Mouse (Mus musculus) liver, embryonic 11.5 days (tissue): ENCODE results near the gene Sgca. TPM values are rescaled to one million over a fixed set of nuclear protein-coding genes. Genes with fewer than 3 reads are reported as not detected.

ENCODE experiments used
- ATAC-seq: fragments of 200-750 bp; cut with Nextera tagmentation; replicated peaks from 2 replicates; pipeline ENCODE4 v1.8.0; 2017; ENCODE audit warnings: moderate number of reproducible peaks, mild to moderate bottlenecking, moderate TSS enrichment, moderate library complexity; ENCODE audit not compliant: low FRiP score
- DNase-seq: peaks from one replicate; pipeline ENCODE4 v3.0.0-alpha.2; 2017; ENCODE audit warnings: low spot score
- H3K27ac ChIP-seq: fragments of 300-500 bp; sonication (generic); 2 replicates; pipeline ENCODE4 v1.5.1; 2014; ENCODE audit warnings: mild to moderate bottlenecking, low read depth, low read length, control low read depth
- H3K27me3 ChIP-seq: fragments of 300-500 bp; sonication (generic); replicated peaks from 2 replicates; pipeline ENCODE4 v1.6.1; 2014; ENCODE audit warnings: low read length, mixed read lengths; ENCODE audit not compliant: control insufficient read depth, insufficient read depth
- H3K36me3 ChIP-seq: fragments of 300-500 bp; sonication (generic); 2 replicates; pipeline ENCODE4 v1.6.1; 2014; ENCODE audit warnings: mild to moderate bottlenecking, low read length, moderate library complexity, mixed read lengths; ENCODE audit not compliant: control insufficient read depth, insufficient read depth
- H3K4me1 ChIP-seq: fragments of 300-500 bp; sonication (generic); replicated peaks from 2 replicates; pipeline ENCODE4 v1.6.1; 2014; ENCODE audit warnings: low read length, mixed read lengths; ENCODE audit not compliant: control insufficient read depth, insufficient read depth
- H3K4me2 ChIP-seq: fragments of 300-500 bp; sonication (generic); 2 replicates; pipeline ENCODE4 v1.6.1; 2014; ENCODE audit warnings: mild to moderate bottlenecking, control low read depth, moderate library complexity
- H3K4me3 ChIP-seq: fragments of 300-500 bp; sonication (generic); 2 replicates; pipeline ENCODE4 v1.5.1; 2014; ENCODE audit warnings: low read depth, low read length, control low read depth
- H3K9ac ChIP-seq: fragments of 300-500 bp; sonication (generic); 2 replicates; pipeline ENCODE4 v1.6.1; 2014; ENCODE audit warnings: low read depth, low read length, control low read depth
- H3K9me3 ChIP-seq: fragments of 300-500 bp; sonication (generic); 2 replicates; pipeline ENCODE4 v1.6.1; 2016; ENCODE audit warnings: low read length, inconsistent platforms, mixed read lengths; ENCODE audit not compliant: control insufficient read depth
- WGBS: fragments of 180-500 bp; shearing (Covaris S2); extraction: QIAGEN DNeasy Blood & Tissue Kit; methylation state at CpG from one replicate; pipeline ENCODE4 v1.1.7; 2014; 5-methylcytosine and 5-hydroxymethylcytosine counted together
- polyA plus RNA-seq: library from polyadenylated mRNA; unstranded; fragments of >200 nt; fragmentation: Nextera tagmentation; extraction: Ambion mirVana; gene quantifications from 2 replicates; pipeline ENCODE4 v1.2.1, GENCODE M21; 2014

The Sgca gene
- polyA plus RNA-seq, 1 experiment from 2014 or later = 0.30 TPM

- Histone ChIP-seq H3K4me2 (peak overlapping the region; percentile 95), H3K4me1 (peaks cover 90% of the 10 kb centered on the region), H3K9me3 (no peaks in the 10 kb centered on the region), H3K27me3 (no peaks in the 10 kb centered on the region), H3K9ac (peak overlapping the region; percentile 69), H3K4me3 (peak overlapping the region; percentile 98), H3K36me3 (peaks cover 53% of the 10 kb centered on the region), H3K27ac (peak overlapping the region; percentile 74)
- ATAC-seq (peak; percentile 91), DNase-seq (peak; percentile 71)
- 39% methylated on average over 5 of the region's 5 CpGs for WGBS
Measured at GRCm38 (mm10) chr11:94997596-94997995, 21.5 kb upstream of the Sgca start.

- H3K36me3 ChIP-seq = peaks cover 47% of the 10 kb centered on the region
- H3K27me3 ChIP-seq = no peaks in the 10 kb centered on the region
- DNase-seq (no peak), ATAC-seq (no peak)
- WGBS = 81% methylated on average over 6 of the region's 6 CpGs
- H3K9ac ChIP-seq = peak overlapping the region; percentile 69
- no peaks in the 10 kb centered on the region for H3K9me3 ChIP-seq
- peak overlapping the region; percentile 95 for H3K4me2 ChIP-seq
- peaks cover 85% of the 10 kb centered on the region for H3K4me1 ChIP-seq
- peak overlapping the region; percentile 74 for H3K27ac ChIP-seq
- peak overlapping the region; percentile 98 for H3K4me3 ChIP-seq
Measured at GRCm38 (mm10) chr11:94996984-94997383, 20.9 kb upstream of the Sgca start.

- peak overlapping the region; percentile 95 for H3K4me2 ChIP-seq
- peaks cover 79% of the 10 kb centered on the region for H3K4me1 ChIP-seq
- H3K36me3 ChIP-seq = peaks cover 40% of the 10 kb centered on the region; the same call in 1 of the 2 replicates
- no peaks in the 10 kb centered on the region for H3K27me3 ChIP-seq
- H3K4me3 ChIP-seq = peak overlapping the region; percentile 98
- DNase-seq = no peak
- no peaks in the 10 kb centered on the region for H3K9me3 ChIP-seq
- H3K27ac ChIP-seq = peak overlapping the region; percentile 74
- WGBS = 80% methylated on average over 8 of the region's 8 CpGs
- peak overlapping the region; percentile 44; the same call in 1 of the 2 replicates for H3K9ac ChIP-seq
- ATAC-seq = no peak
Measured at GRCm38 (mm10) chr11:94996101-94996500, 20.0 kb upstream of the Sgca start.

- Histone ChIP-seq H3K9me3 (no peaks in the 10 kb centered on the region), H3K27me3 (no peaks in the 10 kb centered on the region), H3K4me2 (peak overlapping the region; percentile 95), H3K4me3 (peak overlapping the region; percentile 98), H3K27ac (peak overlapping the region; percentile 74), H3K9ac (peak overlapping the region; percentile 99), H3K4me1 (peaks cover 74% of the 10 kb centered on the region), H3K36me3 (peaks cover 33% of the 10 kb centered on the region; the same call in 1 of the 2 replicates)
- 65% methylated on average over 11 of the region's 11 CpGs for WGBS
- DNase-seq (no peak), ATAC-seq (no peak)
Measured at GRCm38 (mm10) chr11:94994947-94995772, 19.0 kb upstream of the Sgca start.

GRCm38 (mm10) chr11:94994208-94994814 lies 18.2 kb upstream of the Sgca start:
- no peaks in the 10 kb centered on the region for H3K9me3 ChIP-seq
- no peaks in the 10 kb centered on the region for H3K27me3 ChIP-seq
- H3K9ac ChIP-seq = peak overlapping the region; percentile 99
- 28% methylated on average over 10 of the region's 10 CpGs for WGBS
- peaks cover 71% of the 10 kb centered on the region for H3K4me1 ChIP-seq
- ATAC-seq (no peak), DNase-seq (no peak)
- H3K27ac ChIP-seq = peak overlapping the region; percentile 52
- peak overlapping the region; percentile 95 for H3K4me2 ChIP-seq
- H3K4me3 ChIP-seq = peak overlapping the region; percentile 98
- H3K36me3 ChIP-seq = peaks cover 27% of the 10 kb centered on the region; the same call in 1 of the 2 replicates

GRCm38 (mm10) chr11:94992754-94993606 lies 16.9 kb upstream of the Sgca start:
- no peaks in the 10 kb centered on the region for H3K27me3 ChIP-seq
- H3K36me3 ChIP-seq = peaks cover 14% of the 10 kb centered on the region; the same call in 1 of the 2 replicates
- H3K9ac ChIP-seq = peak overlapping the region; percentile 99
- H3K4me3 ChIP-seq = peak overlapping the region; percentile 98
- H3K27ac ChIP-seq = peak overlapping the region; percentile 92
- H3K4me1 ChIP-seq = peaks cover 71% of the 10 kb centered on the region
- ATAC-seq = no peak
- H3K4me2 ChIP-seq = peak overlapping the region; percentile 95
- peak; percentile 61 for DNase-seq
- 2% methylated on average over 22 of the region's 22 CpGs for WGBS
- no peaks in the 10 kb centered on the region for H3K9me3 ChIP-seq

GRCm38 (mm10) chr11:94992480-94992753 lies 16.3 kb upstream of the Sgca start:
- Histone ChIP-seq H3K4me1 (peaks cover 71% of the 10 kb centered on the region), H3K9ac (peak overlapping the region; percentile 99), H3K4me3 (peak overlapping the region; percentile 98), H3K36me3 (peaks cover 13% of the 10 kb centered on the region; the same call in 1 of the 2 replicates), H3K4me2 (peak overlapping the region; percentile 95), H3K27ac (peak overlapping the region; percentile 92), H3K9me3 (no peaks in the 10 kb centered on the region), H3K27me3 (no peaks in the 10 kb centered on the region)
- WGBS = under 1% methylated on average over 20 of the region's 20 CpGs
- ATAC-seq (no peak), DNase-seq (no peak)
